Mouse (Mus musculus) liver, postnatal 0 days (tissue): ENCODE data around the gene Frmpd3. TPM values are rescaled to one million over a fixed set of nuclear protein-coding genes. Genes with fewer than 3 reads are reported as not detected.

ENCODE experiments used
- ATAC-seq: fragments of 200-750 bp; cut with Nextera tagmentation; 2 replicates; pipeline ENCODE4 v1.8.0; 2017; ENCODE audit warnings: mild to moderate bottlenecking, moderate library complexity
- DNase-seq: peaks from one replicate; pipeline ENCODE4 v3.0.0-alpha.2; 2016
- H3K27ac ChIP-seq: fragments of 300-500 bp; sonication (generic); 2 replicates; pipeline ENCODE4 v1.5.1; 2014; ENCODE audit warnings: antibody characterized with exemption, moderate library complexity, mild to moderate bottlenecking, low read depth
- H3K27me3 ChIP-seq: fragments of 300-500 bp; sonication (generic); 2 replicates; pipeline ENCODE4 v1.6.1; 2014; ENCODE audit warnings: low read length, control low read depth, mixed read lengths; ENCODE audit not compliant: insufficient read depth
- H3K36me3 ChIP-seq: fragments of 300-500 bp; sonication (generic); replicated peaks from 2 replicates; pipeline ENCODE4 v1.6.1; 2014; ENCODE audit warnings: mild to moderate bottlenecking, control low read depth, low read length, moderate library complexity, mixed read lengths; ENCODE audit not compliant: insufficient read depth
- H3K4me1 ChIP-seq: fragments of 300-500 bp; sonication (generic); 2 replicates; pipeline ENCODE4 v1.6.1; 2014; ENCODE audit warnings: antibody characterized with exemption, mild to moderate bottlenecking, control low read depth; ENCODE audit not compliant: insufficient read depth
- H3K4me2 ChIP-seq: fragments of 300-500 bp; sonication (generic); 2 replicates; pipeline ENCODE4 v1.6.1; 2014; ENCODE audit warnings: low read depth, mild to moderate bottlenecking, low read length, moderate library complexity, mixed read lengths
- H3K4me3 ChIP-seq: fragments of 300-500 bp; sonication (generic); 2 replicates; pipeline ENCODE4 v1.5.1; 2014; ENCODE audit warnings: low read depth, low read length
- H3K9ac ChIP-seq: fragments of 300-500 bp; sonication (generic); replicated peaks from 2 replicates; pipeline ENCODE4 v1.6.1; 2014; ENCODE audit warnings: mild to moderate bottlenecking, moderate library complexity
- H3K9me3 ChIP-seq: fragments of 300-500 bp; sonication (generic); 2 replicates; pipeline ENCODE4 v1.6.1; 2016; ENCODE audit warnings: mild to moderate bottlenecking, control low read depth, low read length, mixed read lengths
- CTCF ChIP-seq: sonication (generic); IDR thresholded peaks from 2 replicates; pipeline ENCODE4 v1.5.1; 2016; ENCODE audit warnings: antibody characterized with exemption, low read depth
- EP300 ChIP-seq: IDR thresholded peaks from 2 replicates; pipeline ENCODE4 v1.6.1; 2016; ENCODE audit warnings: antibody characterized with exemption, low read depth, mild to moderate bottlenecking
- WGBS: fragments of 180-500 bp; shearing (Covaris S2); extraction: QIAGEN DNeasy Blood & Tissue Kit; methylation state at CpG from one replicate; pipeline ENCODE4 v1.1.7; 2014; ENCODE audit not compliant: insufficient replicate concordance; 5-methylcytosine and 5-hydroxymethylcytosine counted together
- polyA plus RNA-seq: library from polyadenylated mRNA; unstranded; fragments of >200 nt; fragmentation: Nextera tagmentation; extraction: Ambion mirVana; gene quantifications from 2 replicates; pipeline ENCODE4 v1.2.1, GENCODE M21; 2015

Gene Frmpd3
- polyA plus RNA-seq, 1 experiment from 2014 or later: not detected

GRCm38 (mm10) chrX:140432786-140433185, 90.7 kb downstream of the Frmpd3 start:
- Histone ChIP-seq H3K4me1 (no peaks in the 10 kb centered on the region), H3K9ac (no peak overlapping the region), H3K4me3 (no peak overlapping the region), H3K4me2 (no peak overlapping the region), H3K27me3 (peaks cover under 1% of the 10 kb centered on the region; the same call in 1 of the 2 replicates), H3K36me3 (no peaks in the 10 kb centered on the region), H3K9me3 (no peaks in the 10 kb centered on the region), H3K27ac (no peak overlapping the region)
- no peak for TF ChIP-seq CTCF
- TF ChIP-seq EP300: no peak
- DNase-seq (no peak), ATAC-seq (no peak)
- WGBS: 88% methylated on average over 11 of the region's 11 CpGs

- DNase-seq: no peak
- no peak for ATAC-seq
- Histone ChIP-seq H3K9me3 (no peaks in the 10 kb centered on the region), H3K27me3 (peaks cover 3% of the 10 kb centered on the region; the same call in 1 of the 2 replicates), H3K4me2 (no peak overlapping the region), H3K36me3 (no peaks in the 10 kb centered on the region), H3K27ac (no peak overlapping the region), H3K9ac (no peak overlapping the region), H3K4me1 (no peaks in the 10 kb centered on the region), H3K4me3 (no peak overlapping the region)
- TF ChIP-seq CTCF: no peak
- no peak for TF ChIP-seq EP300
Measured at GRCm38 (mm10) chrX:140437906-140438305, 95.8 kb downstream of the Frmpd3 start.

- ATAC-seq (no peak), DNase-seq (no peak)
- H3K4me3 ChIP-seq: no peak overlapping the region
- H3K4me1 ChIP-seq: no peaks in the 10 kb centered on the region
- no peak overlapping the region for H3K9ac ChIP-seq
- no peaks in the 10 kb centered on the region for H3K36me3 ChIP-seq
- no peaks in the 10 kb centered on the region for H3K27me3 ChIP-seq
- 61% methylated on average over 13 of the region's 13 CpGs for WGBS
- no peak overlapping the region for H3K4me2 ChIP-seq
- TF ChIP-seq CTCF (no peak), EP300 (no peak)
- no peak overlapping the region for H3K27ac ChIP-seq
- H3K9me3 ChIP-seq: no peaks in the 10 kb centered on the region
Measured at GRCm38 (mm10) chrX:140445551-140445950, 103.5 kb downstream of the Frmpd3 start.

GRCm38 (mm10) chrX:140450071-140450470, 108.0 kb downstream of the Frmpd3 start:
- H3K36me3 ChIP-seq: no peaks in the 10 kb centered on the region
- ATAC-seq (no peak), DNase-seq (no peak)
- TF ChIP-seq CTCF: no peak
- TF ChIP-seq EP300: no peak
- H3K9me3 ChIP-seq: no peaks in the 10 kb centered on the region
- no peaks in the 10 kb centered on the region; the same call in 1 of the 2 replicates for H3K27me3 ChIP-seq
- no peak overlapping the region for H3K4me2 ChIP-seq
- no peak overlapping the region for H3K4me3 ChIP-seq
- 61% methylated on average over 3 of the region's 3 CpGs for WGBS
- H3K9ac ChIP-seq: no peak overlapping the region
- no peak overlapping the region for H3K27ac ChIP-seq
- no peaks in the 10 kb centered on the region for H3K4me1 ChIP-seq

- WGBS: 26% methylated on average over 26 of the region's 26 CpGs
- Histone ChIP-seq H3K27me3 (no peaks in the 10 kb centered on the region; the same call in 1 of the 2 replicates), H3K36me3 (no peaks in the 10 kb centered on the region), H3K4me1 (no peaks in the 10 kb centered on the region), H3K4me3 (peak within 1 kb of the TSS; percentile 65), H3K9me3 (no peaks in the 10 kb centered on the region), H3K9ac (peak within 1 kb of the TSS; percentile 66), H3K4me2 (peak within 1 kb of the TSS; percentile 79), H3K27ac (no peak within 1 kb of the TSS)
- TF ChIP-seq EP300 (no peak), CTCF (no peak)
- DNase-seq (peak; percentile 89), ATAC-seq (peak; percentile 95)
Measured at GRCm38 (mm10) chrX:140456279-140456731, 114.2 kb downstream of the Frmpd3 start, which contains the start of gene Prps1. Prps1 (plus strand) TSS chrX:140456613.

GRCm38 (mm10) chrX:140456751-140457491, 114.9 kb downstream of the Frmpd3 start:
- no peak overlapping the region for H3K27ac ChIP-seq
- WGBS: 18% methylated on average over 39 of the region's 39 CpGs
- peak; percentile 41 for ATAC-seq
- peak overlapping the region; percentile 79 for H3K4me2 ChIP-seq
- H3K27me3 ChIP-seq: no peaks in the 10 kb centered on the region
- H3K9ac ChIP-seq: peak overlapping the region; percentile 66
- H3K4me1 ChIP-seq: no peaks in the 10 kb centered on the region
- TF ChIP-seq EP300 (no peak), CTCF (no peak)
- DNase-seq: no peak
- H3K36me3 ChIP-seq: no peaks in the 10 kb centered on the region
- H3K4me3 ChIP-seq: peak overlapping the region; percentile 65
- no peaks in the 10 kb centered on the region for H3K9me3 ChIP-seq
